Mouse (Mus musculus) CH12.LX (cell line): ENCODE measurements at regions not wholly inside any gene's neighbourhood (a gene's known extent, or its start where the extent isn't known, plus 50 kb on each side); places are given as distances from the start of the nearest gene placed in this dataset.

Experiments
- DNase-seq: peaks from one replicate; pipeline ENCODE4 v3.0.0-alpha.2; 2013; ENCODE audit errors: extremely low read depth
- H3K27ac ChIP-seq: 2 replicates; pipeline ENCODE4 v1.5.1; 2012; ENCODE audit warnings: low read depth, mild to moderate bottlenecking, control low read depth, moderate library complexity; ENCODE audit not compliant: insufficient read depth
- H3K27me3 ChIP-seq: replicated peaks from 2 replicates; pipeline ENCODE3; 2012; ENCODE audit warnings: inconsistent platforms
- H3K36me3 ChIP-seq, 2 experiments: replicated peaks in 1 of 2; 2 replicates each; pipeline versions ENCODE3 to v1.6.1; 2012; ENCODE audit warnings: inconsistent platforms in 1 of 2, low read length in 1 of 2, mild to moderate bottlenecking in 1 of 2, mixed read lengths in 1 of 2, moderate library complexity in 1 of 2; ENCODE audit not compliant: control insufficient read depth in 1 of 2, insufficient read depth in 1 of 2
- H3K4me1 ChIP-seq, 2 experiments: 2 replicates each; pipeline ENCODE4 v1.6.1; 2012; ENCODE audit warnings: inconsistent platforms in 1 of 2, moderate library complexity in 1 of 2; ENCODE audit not compliant: insufficient read depth in 2 of 2, control insufficient read depth in 1 of 2
- H3K4me2 ChIP-seq: 2 replicates; pipeline ENCODE4 v1.6.1; 2012; ENCODE audit warnings: low read depth, mild to moderate bottlenecking, control low read depth; ENCODE audit not compliant: poor library complexity, insufficient read depth, severe bottlenecking
- H3K4me3 ChIP-seq, 3 experiments: fragments of 150-350 bp in 1 of 3; sonication (generic) in 1 of 3; replicated peaks in 1 of 3; 2 replicates each; pipeline versions ENCODE3 to v1.5.1; 2011 to 2012; ENCODE audit warnings: low read depth in 2 of 3, low read length in 2 of 3, mild to moderate bottlenecking in 2 of 3, moderate library complexity in 2 of 3, control low read depth in 1 of 3, improper control_type of control experiment in 1 of 3, inconsistent platforms in 1 of 3, mixed read lengths in 1 of 3; ENCODE audit not compliant: poor library complexity in 1 of 3
- H3K79me2 ChIP-seq: replicated peaks from 2 replicates; pipeline ENCODE4 v1.6.1; 2012; ENCODE audit warnings: mild to moderate bottlenecking, moderate library complexity; ENCODE audit not compliant: control insufficient read depth, poor library complexity, insufficient read depth, severe bottlenecking; ENCODE audit errors: extremely low read depth
- H3K9ac ChIP-seq: 2 replicates; pipeline ENCODE4 v1.6.1; 2012; ENCODE audit warnings: low read depth, mild to moderate bottlenecking, control low read depth, moderate library complexity; ENCODE audit not compliant: insufficient read depth
- H3K9me3 ChIP-seq: replicated peaks from 2 replicates; pipeline ENCODE3; 2012; ENCODE audit warnings: low read length, inconsistent platforms, mixed read lengths
- BHLHE40 ChIP-seq: IDR thresholded peaks from 2 replicates; pipeline ENCODE4 v1.6.1; 2011; ENCODE audit warnings: mild to moderate bottlenecking, low read depth, low read length, improper control_type of control experiment
- CTCF ChIP-seq, 2 experiments: IDR thresholded peaks in 1 of 2; conservative IDR thresholded peaks in 1 of 2; 2 replicates each; pipeline ENCODE4 v1.5.1; 2011 to 2012; ENCODE audit warnings: low read depth in 2 of 2, low read length in 2 of 2, improper control_type of control experiment in 1 of 2, inconsistent platforms in 1 of 2, mild to moderate bottlenecking in 1 of 2, moderate library complexity in 1 of 2
- ELF1 ChIP-seq: IDR thresholded peaks from 2 replicates; pipeline ENCODE4 v1.6.1; 2014; ENCODE audit warnings: low read depth, mild to moderate bottlenecking, inconsistent platforms, low read length, improper control_type of control experiment
- EP300 ChIP-seq: IDR thresholded peaks from 2 replicates; pipeline ENCODE4 v1.6.1; 2011; ENCODE audit warnings: low read length, improper control_type of control experiment
- ETS1 ChIP-seq: conservative IDR thresholded peaks from 2 replicates; pipeline ENCODE4 v1.6.1; 2012; ENCODE audit warnings: low read depth, mild to moderate bottlenecking, inconsistent platforms, low read length, improper control_type of control experiment, moderate library complexity
- GABPA ChIP-seq: IDR thresholded peaks from 2 replicates; pipeline ENCODE4 v1.6.1; 2012; ENCODE audit warnings: low read depth, low read length, improper control_type of control experiment, inconsistent platforms; ENCODE audit not compliant: insufficient replicate concordance
- HCFC1 ChIP-seq: IDR thresholded peaks from 2 replicates; pipeline ENCODE4 v1.6.1; 2012; ENCODE audit warnings: low read depth, mild to moderate bottlenecking, inconsistent platforms, low read length, improper control_type of control experiment
- IRF4 ChIP-seq: IDR thresholded peaks from 2 replicates; pipeline ENCODE4 v1.6.1; 2014; ENCODE audit warnings: low read depth, mild to moderate bottlenecking, inconsistent platforms, low read length, improper control_type of control experiment
- JUN ChIP-seq: IDR thresholded peaks from 2 replicates; pipeline ENCODE4 v1.6.1; 2011; ENCODE audit warnings: low read depth, mild to moderate bottlenecking, low read length, improper control_type of control experiment, moderate library complexity; ENCODE audit not compliant: insufficient read depth
- KAT2A ChIP-seq: IDR thresholded peaks from 2 replicates; pipeline ENCODE4 v1.6.1; 2012; ENCODE audit warnings: low read length, improper control_type of control experiment, inconsistent platforms; ENCODE audit not compliant: insufficient replicate concordance
- MAZ ChIP-seq: IDR thresholded peaks from 2 replicates; pipeline ENCODE4 v1.6.1; 2012; ENCODE audit warnings: low read depth, mild to moderate bottlenecking, inconsistent platforms, low read length, improper control_type of control experiment, moderate library complexity
- MEF2A ChIP-seq: IDR thresholded peaks from 2 replicates; pipeline ENCODE4 v1.6.1; 2014; ENCODE audit warnings: low read depth, mild to moderate bottlenecking, inconsistent platforms, low read length, improper control_type of control experiment, borderline replicate concordance
- MYC ChIP-seq: IDR thresholded peaks from 2 replicates; pipeline ENCODE4 v1.6.1; 2011; ENCODE audit warnings: low read depth, mild to moderate bottlenecking, improper control_type of control experiment, low read length
- NRF1 ChIP-seq: IDR thresholded peaks from 2 replicates; pipeline ENCODE4 v1.6.1; 2014; ENCODE audit warnings: low read depth, mild to moderate bottlenecking, inconsistent platforms, low read length, improper control_type of control experiment, moderate library complexity
- PAX5 ChIP-seq: IDR thresholded peaks from 2 replicates; pipeline ENCODE4 v1.6.1; 2012; ENCODE audit warnings: low read length, inconsistent platforms, mixed read lengths
- POLR2A ChIP-seq: IDR thresholded peaks from 2 replicates; pipeline ENCODE4 v1.6.1; 2011; ENCODE audit warnings: low read depth, mild to moderate bottlenecking, improper control_type of control experiment, low read length
- RAD21 ChIP-seq: IDR thresholded peaks from 2 replicates; pipeline ENCODE4 v1.6.1; 2011; ENCODE audit warnings: low read depth, mild to moderate bottlenecking, low read length, improper control_type of control experiment, moderate library complexity
- SIN3A ChIP-seq: IDR thresholded peaks from 2 replicates; pipeline ENCODE4 v1.6.1; 2012; ENCODE audit warnings: low read length, improper control_type of control experiment, inconsistent platforms
- UBTF ChIP-seq: IDR thresholded peaks from 2 replicates; pipeline ENCODE4 v1.6.1; 2012; ENCODE audit warnings: low read depth, mild to moderate bottlenecking, inconsistent platforms, low read length, improper control_type of control experiment, moderate library complexity
- USF1 ChIP-seq: IDR thresholded peaks from 2 replicates; pipeline ENCODE4 v1.6.1; 2014; ENCODE audit warnings: low read depth, mild to moderate bottlenecking, inconsistent platforms, low read length, improper control_type of control experiment
- ZC3H11A ChIP-seq: IDR thresholded peaks from 2 replicates; pipeline ENCODE4 v1.6.1; 2012; ENCODE audit warnings: low read depth, mild to moderate bottlenecking, inconsistent platforms, low read length, improper control_type of control experiment
- ZNF384 ChIP-seq: IDR thresholded peaks from 2 replicates; pipeline ENCODE4 v1.6.1; 2012; ENCODE audit warnings: low read depth, low read length, improper control_type of control experiment, inconsistent platforms
- dilution Hi-C: fragments of 300-500 bp; cut with MboI; formaldehyde crosslinking; loops from 2 replicates; pipeline ENCODE4 v1.14.3; 2020; ENCODE audit warnings: low sequenced_read_pairs; ENCODE audit not compliant: extremely low pct_unique_long_range_greater_than_20kb, extremely low pct_ligation_motif_present
- in situ Hi-C: fragments of 300-500 bp; cut with MboI; formaldehyde crosslinking; loops from 3 replicates; pipeline ENCODE4 v1.14.3; 2019; ENCODE audit warnings: low sequenced_read_pairs, low pct_ligation_motif_present, low pct_unique_long_range_greater_than_20kb, mixed read lengths

- no peak overlapping the region for H3K4me2 ChIP-seq
- no peaks in the 10 kb centered on the region for H3K79me2 ChIP-seq
- dilution Hi-C loops (no loop called here), in situ Hi-C loops (no loop called here)
- no peak for DNase-seq
- no peak overlapping the region for H3K27ac ChIP-seq
- TF ChIP-seq KAT2A (no peak), EP300 (no peak), ZNF384 (no peak), MAZ (no peak), MEF2A (no peak)
- H3K4me3 ChIP-seq, result no peak overlapping the region
- no peaks in the 10 kb centered on the region for H3K36me3 ChIP-seq
- peaks cover 75% of the 10 kb centered on the region for H3K27me3 ChIP-seq
- H3K4me1 ChIP-seq, result no peaks in the 10 kb centered on the region
- no peak overlapping the region for H3K9ac ChIP-seq
- no peaks in the 10 kb centered on the region for H3K9me3 ChIP-seq
Measured at GRCm38 (mm10) chr16:5452971-5453370, 197.2 kb upstream of the Eef2kmt start.

- Histone ChIP-seq H3K4me2 (no peak overlapping the region), H3K79me2 (no peaks in the 10 kb centered on the region), H3K27me3 (peaks cover 58% of the 10 kb centered on the region), H3K4me1 (peaks cover 0 to 9% of the 10 kb centered on the region in 2 experiments; a peak in 2 of 4 replicates), H3K4me3 (no peak overlapping the region), H3K9me3 (no peaks in the 10 kb centered on the region), H3K27ac (no peak overlapping the region), H3K36me3 (no peaks in the 10 kb centered on the region), H3K9ac (no peak overlapping the region)
- in situ Hi-C loops, result no loop called here
- DNase-seq, result no peak
- no peak for TF ChIP-seq PAX5
- TF ChIP-seq UBTF, result no peak
- TF ChIP-seq GABPA, result no peak
- TF ChIP-seq SIN3A, result no peak
- no peak for TF ChIP-seq POLR2A
- TF ChIP-seq ETS1, result no peak
- no peak for TF ChIP-seq ZC3H11A
- no peak for TF ChIP-seq RAD21
- no peak for TF ChIP-seq NRF1
- TF ChIP-seq USF1, result no peak
- TF ChIP-seq BHLHE40, result no peak
- TF ChIP-seq ELF1, result no peak
- no peak for TF ChIP-seq HCFC1
- no peak for TF ChIP-seq JUN
- TF ChIP-seq CTCF (conservative IDR thresholded peaks at IDR 0.05 in 1 of 2, IDR thresholded peaks at IDR 0.05 in 1 of 2; ENCODE audit: low read depth in 2 of 2, low read length in 2 of 2), result no peak
- no peak for TF ChIP-seq IRF4
- no peak for TF ChIP-seq MYC
- dilution Hi-C loops, result no loop called here
Measured at GRCm38 (mm10) chr16:5445776-5446175, 190.0 kb upstream of the Eef2kmt start.
